Mouse (Mus musculus): Measurements from ENCODE around the gene Bsnd. TPM values are rescaled to one million over a fixed set of nuclear protein-coding genes. Genes with fewer than 3 reads are reported as not detected.

Gene Bsnd
- not detected in 2 replicates for polyA plus RNA-seq (2015; fragmentation: Nextera tagmentation; extraction: Ambion mirVana)

- 43% methylated on average over 3 of the region's 3 CpGs for WGBS
- Histone ChIP-seq H3K27me3 (replicated peaks) (no peaks in the 10 kb centered on the region), H3K4me3 (replicated peaks) (no peak within 1 kb of the TSS), H3K9ac (no peak within 1 kb of the TSS), H3K36me3 (no peaks in the 10 kb centered on the region), H3K27ac (no peak within 1 kb of the TSS), H3K9me3 (no peaks in the 10 kb centered on the region), H3K4me1 (replicated peaks) (no peaks in the 10 kb centered on the region), H3K4me2 (replicated peaks) (no peak within 1 kb of the TSS)
- ATAC-seq = peak; percentile 69; the same call in 1 of the 2 replicates
These were observed at the start of gene Bsnd for GRCm38 (mm10) chr4:106492116-106492515. Gene Bsnd, minus strand, starts transcription at chr4:106492283.

DNA sequence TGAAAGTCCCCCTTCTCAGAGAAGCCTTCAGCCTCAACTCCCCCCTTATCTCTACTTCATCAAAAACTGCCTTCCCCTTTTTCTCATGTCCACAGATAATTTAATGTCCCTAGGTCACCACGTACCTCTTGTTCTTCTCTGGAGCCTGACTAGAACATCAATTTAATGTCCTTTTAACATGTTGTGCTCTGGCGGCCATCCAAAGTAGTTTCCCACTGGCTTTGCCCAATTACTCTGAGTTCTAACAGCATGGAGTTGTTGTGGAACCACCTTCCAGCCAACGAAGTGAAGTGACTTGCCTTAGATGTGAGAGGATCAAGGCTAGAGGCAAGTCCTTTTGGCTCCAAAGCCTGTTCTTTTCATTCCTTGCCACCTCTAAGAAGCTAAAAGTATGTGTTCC, 49.4 kb upstream of the Bsnd start:
- Histone ChIP-seq H3K27ac (no peak overlapping the region), H3K4me3 (replicated peaks) (no peak overlapping the region), H3K9ac (no peak overlapping the region), H3K4me1 (replicated peaks) (peaks cover 7% of the 10 kb centered on the region; the same call in 1 of the 2 replicates), H3K36me3 (no peaks in the 10 kb centered on the region), H3K4me2 (replicated peaks) (no peak overlapping the region), H3K9me3 (no peaks in the 10 kb centered on the region), H3K27me3 (replicated peaks) (no peaks in the 10 kb centered on the region)
- ATAC-seq = no peak
- 63% methylated on average over 3 of the region's 3 CpGs for WGBS

- no peak overlapping the region for H3K4me3 ChIP-seq (replicated peaks)
- H3K27ac ChIP-seq = no peak overlapping the region
- 88% methylated on average over 5 of the region's 5 CpGs for WGBS
- H3K27me3 ChIP-seq (replicated peaks) = no peaks in the 10 kb centered on the region
- no peaks in the 10 kb centered on the region for H3K9me3 ChIP-seq
- ATAC-seq = no peak
- no peak overlapping the region for H3K9ac ChIP-seq
- no peaks in the 10 kb centered on the region for H3K36me3 ChIP-seq
- H3K4me1 ChIP-seq (replicated peaks) = no peaks in the 10 kb centered on the region
- H3K4me2 ChIP-seq (replicated peaks) = no peak overlapping the region
These were observed 47.7 kb upstream of the Bsnd start for GRCm38 (mm10) chr4:106539756-106540155.

- no peaks in the 10 kb centered on the region for H3K36me3 ChIP-seq
- H3K27ac ChIP-seq = no peak overlapping the region
- no peak overlapping the region for H3K9ac ChIP-seq
- 51% methylated on average over 7 of the region's 7 CpGs for WGBS
- no peak overlapping the region for H3K4me2 ChIP-seq (replicated peaks)
- peaks cover 7% of the 10 kb centered on the region; the same call in 1 of the 2 replicates for H3K4me1 ChIP-seq (replicated peaks)
- H3K27me3 ChIP-seq (replicated peaks) = no peaks in the 10 kb centered on the region
- H3K9me3 ChIP-seq = no peaks in the 10 kb centered on the region
- no peak overlapping the region for H3K4me3 ChIP-seq (replicated peaks)
- no peak for ATAC-seq
These were observed 42.2 kb upstream of the Bsnd start for GRCm38 (mm10) chr4:106534256-106534655.

- Histone ChIP-seq H3K4me2 (replicated peaks) (no peak overlapping the region), H3K4me1 (replicated peaks) (peaks cover 9% of the 10 kb centered on the region; the same call in 1 of the 2 replicates), H3K4me3 (replicated peaks) (no peak overlapping the region), H3K9ac (no peak overlapping the region), H3K27me3 (replicated peaks) (no peaks in the 10 kb centered on the region), H3K27ac (no peak overlapping the region), H3K36me3 (no peaks in the 10 kb centered on the region), H3K9me3 (no peaks in the 10 kb centered on the region)
- ATAC-seq = no peak
- WGBS = 42% methylated on average over 7 of the region's 7 CpGs
These were observed 41.5 kb upstream of the Bsnd start for GRCm38 (mm10) chr4:106533421-106534080.

DNA sequence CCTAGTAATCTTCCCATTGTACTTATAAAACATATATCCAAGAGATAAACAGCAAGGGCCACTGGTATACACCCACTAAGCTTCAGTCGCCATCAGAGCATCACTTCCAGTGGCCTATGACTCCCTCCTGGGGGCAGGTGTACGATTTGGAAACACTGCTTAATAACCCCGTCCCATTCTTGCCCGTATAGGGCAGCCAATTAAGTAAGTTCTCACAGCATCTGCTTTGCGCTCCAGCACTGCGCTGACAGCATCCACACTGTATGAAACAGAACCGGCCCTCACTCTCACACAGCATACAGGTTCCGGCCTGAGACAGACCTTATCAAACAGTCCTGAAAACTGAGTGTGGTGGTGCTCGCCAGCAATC, 38.0 kb upstream of the Bsnd start:
- ATAC-seq = peak; percentile 40
- H3K9me3 ChIP-seq = no peaks in the 10 kb centered on the region
- H3K36me3 ChIP-seq = no peaks in the 10 kb centered on the region
- H3K4me2 ChIP-seq (replicated peaks) = no peak overlapping the region
- H3K4me1 ChIP-seq (replicated peaks) = peaks cover 9% of the 10 kb centered on the region; the same call in 1 of the 2 replicates
- H3K4me3 ChIP-seq (replicated peaks) = no peak overlapping the region
- H3K27ac ChIP-seq = no peak overlapping the region
- H3K9ac ChIP-seq = no peak overlapping the region
- no peaks in the 10 kb centered on the region for H3K27me3 ChIP-seq (replicated peaks)
- WGBS = 67% methylated on average over 9 of the region's 9 CpGs

DNA sequence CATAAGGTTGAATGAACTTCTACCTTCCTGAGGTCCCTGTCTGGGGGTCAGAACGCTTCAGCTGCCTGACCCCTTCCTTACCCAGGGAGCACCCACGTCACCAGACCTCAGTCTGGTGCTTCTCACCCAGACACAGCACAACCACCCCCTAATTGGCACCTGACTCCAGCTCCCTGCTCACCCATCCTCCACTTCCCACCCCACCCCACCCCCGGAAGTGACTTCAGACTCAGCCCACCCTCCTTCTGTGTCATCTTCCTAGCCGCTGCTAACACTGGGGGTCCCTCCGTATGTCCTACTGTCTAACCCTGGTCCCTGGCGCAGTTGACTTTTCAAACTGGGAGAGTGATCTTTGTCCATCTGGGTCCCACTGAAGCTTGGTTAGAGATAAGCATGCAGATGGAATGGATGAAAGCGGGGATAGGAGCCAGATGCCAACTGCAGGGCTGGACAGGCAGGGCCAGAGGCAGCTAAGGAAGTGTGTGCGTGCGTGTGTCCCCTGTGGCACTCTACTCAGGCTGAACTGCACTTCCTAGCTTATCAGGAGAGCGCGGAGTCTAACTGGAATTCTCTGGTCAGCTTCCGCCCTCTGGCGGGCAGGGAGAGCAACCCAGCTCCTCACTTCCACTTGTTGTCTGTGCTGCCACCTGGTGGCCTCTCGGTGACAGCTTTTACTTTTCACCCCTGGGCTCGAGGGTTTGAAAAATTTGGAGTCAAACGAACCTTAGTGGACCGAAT, 37.5 kb upstream of the Bsnd start:
- WGBS = 14% methylated on average over 17 of the region's 17 CpGs

DNA sequence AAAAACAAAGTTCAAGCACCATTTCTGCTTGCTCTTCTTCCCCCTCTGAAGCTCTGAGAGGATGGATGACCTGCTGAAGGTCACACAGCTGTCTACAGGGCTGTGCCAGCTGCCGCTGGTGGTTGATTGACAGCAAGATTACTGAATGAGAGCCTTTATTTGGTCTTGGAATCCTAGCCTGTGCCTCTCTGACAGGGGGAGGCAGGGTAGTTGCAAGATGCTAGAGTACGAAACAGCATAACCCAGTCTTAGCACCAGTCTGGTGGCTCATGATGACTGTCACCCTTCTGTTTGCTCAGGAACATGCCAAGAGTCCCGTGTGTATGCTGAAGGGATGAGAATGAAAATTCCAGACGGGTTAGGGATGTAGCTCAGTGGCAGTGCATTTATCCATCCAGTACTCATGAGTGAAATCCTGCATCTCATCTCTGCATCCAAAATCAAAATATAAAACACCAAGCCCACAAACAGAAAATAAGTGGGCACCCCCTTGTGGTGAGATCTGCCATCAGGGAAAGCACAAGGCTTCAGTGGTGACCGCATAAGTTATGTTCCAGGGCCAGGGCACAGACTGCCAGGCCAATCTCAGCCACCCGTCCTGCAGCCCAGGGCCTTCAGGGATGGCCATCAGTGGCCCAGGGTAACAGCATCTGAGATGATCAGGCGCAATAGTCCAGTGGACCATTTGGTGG, 35.9 kb upstream of the Bsnd start:
- H3K4me3 ChIP-seq (replicated peaks) = no peak overlapping the region
- no peak overlapping the region for H3K4me2 ChIP-seq (replicated peaks)
- no peaks in the 10 kb centered on the region for H3K9me3 ChIP-seq
- 76% methylated on average over 7 of the region's 7 CpGs for WGBS
- no peak overlapping the region for H3K27ac ChIP-seq
- H3K9ac ChIP-seq = no peak overlapping the region
- no peaks in the 10 kb centered on the region for H3K27me3 ChIP-seq (replicated peaks)
- no peaks in the 10 kb centered on the region for H3K36me3 ChIP-seq
- ATAC-seq = no peak
- H3K4me1 ChIP-seq (replicated peaks) = peaks cover 6% of the 10 kb centered on the region; the same call in 1 of the 2 replicates

More for the DNA sequence above, 37.5 kb upstream of the Bsnd start:
- H3K4me2 ChIP-seq (replicated peaks) = peak overlapping the region; percentile 58
- no peaks in the 10 kb centered on the region for H3K9me3 ChIP-seq
- no peak overlapping the region for H3K9ac ChIP-seq
- no peaks in the 10 kb centered on the region for H3K36me3 ChIP-seq
- H3K4me3 ChIP-seq (replicated peaks) = 0 out of 2 replicates have a peak overlapping the region, but pooled peaks have one; percentile 14
- peaks cover 9% of the 10 kb centered on the region; the same call in 1 of the 2 replicates for H3K4me1 ChIP-seq (replicated peaks)
- H3K27me3 ChIP-seq (replicated peaks) = no peaks in the 10 kb centered on the region
- H3K27ac ChIP-seq = no peak overlapping the region
- ATAC-seq = peak; percentile 90

- Histone ChIP-seq H3K36me3 (no peaks in the 10 kb centered on the region), H3K9ac (no peak overlapping the region), H3K4me1 (replicated peaks) (peaks cover 6% of the 10 kb centered on the region; the same call in 1 of the 2 replicates), H3K9me3 (no peaks in the 10 kb centered on the region), H3K27me3 (replicated peaks) (no peaks in the 10 kb centered on the region), H3K4me3 (replicated peaks) (no peak overlapping the region), H3K27ac (no peak overlapping the region), H3K4me2 (replicated peaks) (no peak overlapping the region)
- 88% methylated on average over 2 of the region's 2 CpGs for WGBS
- no peak for ATAC-seq
These were observed 32.9 kb upstream of the Bsnd start for GRCm38 (mm10) chr4:106525001-106525400.

DNA sequence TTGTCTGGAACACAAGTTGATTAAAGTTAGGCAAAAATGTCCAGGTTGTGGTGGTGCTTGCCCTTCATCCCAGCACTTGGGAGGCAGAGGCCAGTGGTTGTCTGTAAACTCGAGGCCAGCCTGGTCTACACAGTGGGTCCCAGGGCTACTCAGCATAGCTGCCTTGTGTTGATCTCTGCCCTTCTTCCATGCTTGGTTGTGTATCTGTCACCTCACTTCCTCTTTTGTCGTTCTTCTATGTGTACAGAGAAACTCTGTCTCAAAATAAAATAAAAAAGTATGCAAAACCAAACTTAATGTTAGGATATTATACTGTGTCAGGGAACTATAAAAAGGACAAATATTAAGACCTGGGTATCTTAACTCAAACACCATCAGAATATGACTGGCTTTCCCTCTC, 32.0 kb upstream of the Bsnd start:
- H3K9ac ChIP-seq = no peak overlapping the region
- no peak overlapping the region for H3K4me2 ChIP-seq (replicated peaks)
- no peak overlapping the region for H3K4me3 ChIP-seq (replicated peaks)
- no peak overlapping the region for H3K27ac ChIP-seq
- no peaks in the 10 kb centered on the region for H3K36me3 ChIP-seq
- 70% methylated on average over 2 of the region's 2 CpGs for WGBS
- H3K27me3 ChIP-seq (replicated peaks) = no peaks in the 10 kb centered on the region
- ATAC-seq = no peak
- no peaks in the 10 kb centered on the region for H3K9me3 ChIP-seq
- peaks cover under 1% of the 10 kb centered on the region; the same call in 1 of the 2 replicates for H3K4me1 ChIP-seq (replicated peaks)

DNA sequence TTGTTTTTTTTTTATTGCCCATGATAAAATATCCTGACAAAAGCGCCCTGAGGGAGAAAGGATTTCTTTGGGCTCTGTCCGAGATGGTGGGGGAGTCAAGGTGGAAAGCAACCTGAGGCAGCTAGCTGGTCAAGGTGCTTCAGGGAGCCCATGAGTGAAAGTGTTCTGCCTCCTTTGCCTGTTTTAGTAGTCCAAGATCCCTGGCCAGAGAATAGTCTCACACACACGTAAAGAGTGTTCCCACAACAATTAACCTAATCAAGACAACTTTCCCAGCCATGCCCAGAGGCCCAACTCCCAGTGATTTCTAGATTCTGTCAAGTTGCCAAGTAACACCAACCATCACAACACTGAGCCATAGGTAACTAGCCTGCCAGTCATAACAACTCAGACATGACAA, 30.5 kb upstream of the Bsnd start:
- H3K9me3 ChIP-seq = no peaks in the 10 kb centered on the region
- no peak overlapping the region for H3K9ac ChIP-seq
- no peak for ATAC-seq
- H3K4me3 ChIP-seq (replicated peaks) = no peak overlapping the region
- no peaks in the 10 kb centered on the region for H3K4me1 ChIP-seq (replicated peaks)
- WGBS = 57% methylated on average over 3 of the region's 3 CpGs
- H3K27me3 ChIP-seq (replicated peaks) = no peaks in the 10 kb centered on the region
- H3K4me2 ChIP-seq (replicated peaks) = no peak overlapping the region
- no peak overlapping the region for H3K27ac ChIP-seq
- no peaks in the 10 kb centered on the region for H3K36me3 ChIP-seq

DNA sequence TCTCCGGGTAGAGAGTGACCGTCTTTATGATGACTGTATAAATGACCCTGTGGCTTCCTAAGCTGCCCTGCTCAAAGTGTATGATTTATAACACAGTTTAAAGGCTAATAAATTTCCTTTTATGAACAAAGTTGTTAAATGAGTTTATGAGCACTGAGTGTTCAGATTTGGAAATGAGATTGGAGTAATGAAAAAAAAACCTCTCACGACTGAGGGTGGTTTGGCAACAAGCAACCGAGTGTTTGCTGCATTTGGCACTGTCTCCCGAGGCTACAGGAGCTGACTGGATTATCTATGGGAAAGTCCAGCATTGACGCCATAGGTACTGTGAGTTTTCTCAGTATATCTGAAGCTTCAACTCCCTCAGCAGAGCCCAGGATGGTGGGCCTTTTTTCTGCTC, 22.5 kb upstream of the Bsnd start:
- no peak for ATAC-seq
- Histone ChIP-seq H3K27ac (no peak overlapping the region), H3K4me2 (replicated peaks) (no peak overlapping the region), H3K27me3 (replicated peaks) (0 out of 2 replicates have a peak, but pooled peaks cover 2% of the 10 kb centered on the region), H3K4me1 (replicated peaks) (no peaks in the 10 kb centered on the region), H3K9ac (no peak overlapping the region), H3K9me3 (no peaks in the 10 kb centered on the region), H3K36me3 (no peaks in the 10 kb centered on the region), H3K4me3 (replicated peaks) (no peak overlapping the region)
- WGBS = 53% methylated on average over 6 of the region's 6 CpGs
